Mouse (Mus musculus) E14TG2a.4 (cell line): ENCODE results near the gene Zdhhc3.

Experiments used
- H3K27me3 ChIP-seq: 2 replicates; pipeline ENCODE4 v1.6.1; 2014; ENCODE audit warnings: low read length, control low read depth; ENCODE audit not compliant: insufficient read depth
- H3K36me3 ChIP-seq: 2 replicates; pipeline ENCODE4 v1.6.1; 2014; ENCODE audit warnings: low read length, control low read depth; ENCODE audit not compliant: insufficient read depth
- H3K4me1 ChIP-seq: replicated peaks from 2 replicates; pipeline ENCODE4 v1.6.1; 2014; ENCODE audit warnings: low read depth, low read length, control low read depth
- H3K4me3 ChIP-seq: replicated peaks from 2 replicates; pipeline ENCODE4 v1.5.1; 2014; ENCODE audit warnings: mild to moderate bottlenecking, low read length
- H3K9me3 ChIP-seq: 2 replicates; pipeline ENCODE4 v1.6.1; 2014; ENCODE audit warnings: low read length, control low read depth
- CTCF ChIP-seq: conservative IDR thresholded peaks from 2 replicates; pipeline ENCODE4 v1.5.1; 2014; ENCODE audit warnings: low read length
- NANOG ChIP-seq: IDR thresholded peaks from 2 replicates; pipeline ENCODE4 v1.6.1; 2014; ENCODE audit warnings: borderline replicate concordance, low read length, mixed read lengths
- POU5F1 ChIP-seq: IDR thresholded peaks from 2 replicates; pipeline ENCODE4 v1.6.1; 2014; ENCODE audit warnings: low read length, borderline replicate concordance

Gene Zdhhc3

DNA sequence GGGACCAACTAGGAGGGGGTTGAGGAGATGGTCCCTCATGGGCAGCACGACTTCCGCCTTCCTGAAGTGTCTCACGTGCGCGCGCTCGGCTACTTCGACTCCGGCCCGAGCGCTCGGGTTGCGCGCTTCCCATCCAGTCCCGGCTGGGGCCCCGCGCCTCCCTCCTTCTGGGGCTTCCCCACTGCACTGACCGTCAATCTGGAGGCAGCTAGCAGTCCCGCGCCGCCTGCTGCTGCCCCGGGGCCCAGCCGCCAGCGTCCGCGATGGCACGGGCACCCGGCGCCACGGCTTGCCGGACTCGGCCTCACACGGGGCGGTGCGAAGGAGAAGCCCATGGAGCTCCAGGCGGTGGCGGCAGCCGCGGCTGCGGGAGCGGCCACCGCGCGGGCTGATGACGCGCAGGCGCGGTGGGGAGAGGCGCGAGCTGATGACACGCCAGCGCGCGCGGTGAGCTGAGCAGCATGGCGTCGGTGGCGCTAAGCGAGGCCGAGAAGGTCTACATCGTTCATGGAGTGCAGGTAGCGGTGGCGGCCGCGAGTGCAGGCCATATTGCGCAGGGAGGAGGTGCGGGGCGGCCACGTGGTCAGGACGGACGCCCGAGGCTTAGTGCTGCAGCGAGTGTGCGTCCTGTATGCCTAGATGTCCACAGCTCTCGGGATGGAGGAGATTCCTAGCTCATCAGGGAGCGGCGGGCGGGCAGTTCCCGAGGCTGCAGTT lies at the start of gene Zdhhc3, which contains the start of gene Exosc7:
Gene Zdhhc3, minus strand, starts transcription at position 401 of the 717 bp plus-strand sequence.
Gene Exosc7, plus strand, starts transcription at position 411 of the 717 bp plus-strand sequence.
- Histone ChIP-seq H3K9me3 (no peaks in the 10 kb centered on the region), H3K27me3 (no peaks in the 10 kb centered on the region), H3K36me3 (peaks cover 50% of the 10 kb centered on the region), H3K4me3 (peak within 1 kb of the TSS; percentile 94), H3K4me1 (peaks cover 22% of the 10 kb centered on the region)
- no peak for TF ChIP-seq NANOG
- no peak for TF ChIP-seq POU5F1
- no peak for TF ChIP-seq CTCF

- no peak for TF ChIP-seq NANOG
- no peak for TF ChIP-seq CTCF
- TF ChIP-seq POU5F1, result no peak
- H3K4me3 ChIP-seq, result no peak overlapping the region
- no peaks in the 10 kb centered on the region for H3K9me3 ChIP-seq
- H3K4me1 ChIP-seq, result peaks cover 6% of the 10 kb centered on the region
- H3K27me3 ChIP-seq, result peaks cover 1% of the 10 kb centered on the region
- H3K36me3 ChIP-seq, result no peaks in the 10 kb centered on the region
These were observed 48.8 kb upstream of the Zdhhc3 start for GRCm38 (mm10) chr9:123161792-123162191.

DNA sequence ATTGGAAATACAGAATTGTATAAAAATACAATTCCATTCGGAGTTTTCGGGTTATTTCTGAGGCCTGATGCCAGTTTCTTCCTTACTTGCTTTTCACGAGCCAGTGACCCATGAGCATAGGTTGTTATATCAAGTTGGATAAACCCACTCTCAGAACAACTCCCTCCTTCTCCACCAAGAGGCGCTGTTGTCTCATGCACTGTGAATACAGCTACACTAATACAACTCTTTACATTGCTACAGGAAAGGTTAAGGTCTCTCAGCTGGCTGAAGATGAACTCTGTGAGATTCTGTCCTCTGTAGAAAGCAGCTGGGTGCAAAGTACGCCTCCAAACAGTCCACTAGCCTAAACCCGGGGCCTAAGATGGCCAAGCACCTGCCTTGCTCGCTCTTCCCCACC lies 46.3 kb upstream of the Zdhhc3 start:
- peaks cover 19% of the 10 kb centered on the region for H3K27me3 ChIP-seq
- peaks cover 12% of the 10 kb centered on the region for H3K4me1 ChIP-seq
- no peaks in the 10 kb centered on the region; the same call in 1 of the 2 replicates for H3K9me3 ChIP-seq
- no peak overlapping the region for H3K4me3 ChIP-seq
- no peaks in the 10 kb centered on the region for H3K36me3 ChIP-seq
- no peak for TF ChIP-seq NANOG
- TF ChIP-seq CTCF, result peak; percentile 65

GRCm38 (mm10) chr9:123158125-123158836 lies 45.3 kb upstream of the Zdhhc3 start:
- Histone ChIP-seq H3K4me3 (no peak overlapping the region), H3K9me3 (no peaks in the 10 kb centered on the region; the same call in 1 of the 2 replicates)
- no peak for TF ChIP-seq POU5F1
- peak; percentile 40 for TF ChIP-seq CTCF
- TF ChIP-seq NANOG, result no peak

GRCm38 (mm10) chr9:123157699-123158098 lies 44.7 kb upstream of the Zdhhc3 start:
- TF ChIP-seq NANOG (no peak), CTCF (no peak), POU5F1 (no peak)
- Histone ChIP-seq H3K36me3 (no peaks in the 10 kb centered on the region), H3K27me3 (peaks cover 19% of the 10 kb centered on the region), H3K4me1 (peaks cover 12% of the 10 kb centered on the region), H3K9me3 (no peaks in the 10 kb centered on the region; the same call in 1 of the 2 replicates), H3K4me3 (no peak overlapping the region)

More at GRCm38 (mm10) chr9:123158125-123158836, 45.3 kb upstream of the Zdhhc3 start:
- Histone ChIP-seq H3K27me3 (peaks cover 19% of the 10 kb centered on the region), H3K36me3 (no peaks in the 10 kb centered on the region), H3K4me1 (peaks cover 12% of the 10 kb centered on the region)

DNA sequence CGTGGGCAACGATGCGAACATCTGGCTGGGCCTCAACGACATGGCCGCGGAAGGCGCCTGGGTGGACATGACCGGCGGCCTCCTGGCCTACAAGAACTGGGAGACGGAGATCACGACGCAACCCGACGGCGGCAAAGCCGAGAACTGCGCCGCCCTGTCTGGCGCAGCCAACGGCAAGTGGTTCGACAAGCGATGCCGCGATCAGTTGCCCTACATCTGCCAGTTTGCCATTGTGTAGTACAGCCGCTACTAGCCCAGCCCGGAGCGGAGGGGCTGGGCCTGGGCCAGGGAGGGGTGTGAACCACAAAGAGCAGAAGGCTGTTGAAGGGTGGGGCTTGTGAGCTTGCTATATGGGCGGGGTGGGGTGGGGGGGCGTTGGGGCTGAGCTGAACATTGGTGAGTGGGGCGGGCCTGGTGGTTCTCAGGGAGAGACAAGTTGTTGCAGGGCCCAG lies 43.9 kb upstream of the Zdhhc3 start:
- H3K4me1 ChIP-seq, result peaks cover 12% of the 10 kb centered on the region
- TF ChIP-seq CTCF, result no peak
- no peaks in the 10 kb centered on the region; the same call in 1 of the 2 replicates for H3K9me3 ChIP-seq
- H3K27me3 ChIP-seq, result peaks cover 19% of the 10 kb centered on the region
- no peaks in the 10 kb centered on the region for H3K36me3 ChIP-seq
- peak overlapping the region; percentile 74 for H3K4me3 ChIP-seq

GRCm38 (mm10) chr9:123153121-123153520 lies 40.1 kb upstream of the Zdhhc3 start:
- TF ChIP-seq NANOG (no peak), CTCF (no peak), POU5F1 (no peak)
- Histone ChIP-seq H3K36me3 (no peaks in the 10 kb centered on the region), H3K27me3 (peaks cover 21% of the 10 kb centered on the region), H3K9me3 (peaks cover 3% of the 10 kb centered on the region), H3K4me1 (peaks cover 12% of the 10 kb centered on the region), H3K4me3 (no peak overlapping the region)

DNA sequence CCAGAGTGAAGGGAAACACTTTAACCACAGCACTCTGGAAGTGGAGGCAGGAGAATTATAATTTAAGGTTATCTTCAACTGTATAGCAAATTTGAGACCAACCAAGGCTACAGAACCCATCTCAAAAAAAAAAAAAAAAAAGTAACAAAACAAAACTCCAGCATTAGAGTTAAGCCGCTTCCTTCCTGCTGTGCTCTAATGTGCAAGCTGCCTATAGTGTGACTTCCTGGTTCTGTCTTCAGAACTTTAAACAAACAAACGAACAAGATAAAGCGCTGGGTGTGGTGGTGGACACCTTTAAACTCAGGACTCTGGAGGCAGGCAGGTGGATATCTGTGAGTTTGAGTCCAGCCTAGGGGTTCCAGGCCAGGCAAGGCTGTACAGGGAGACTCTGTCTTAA lies 39.0 kb upstream of the Zdhhc3 start:
- Histone ChIP-seq H3K4me1 (peaks cover 8% of the 10 kb centered on the region), H3K36me3 (no peaks in the 10 kb centered on the region), H3K9me3 (peaks cover 13% of the 10 kb centered on the region), H3K4me3 (no peak overlapping the region), H3K27me3 (peaks cover 21% of the 10 kb centered on the region)
- TF ChIP-seq POU5F1 (no peak), NANOG (no peak), CTCF (no peak)
